Mouse (Mus musculus): ENCODE measurements around the gene Irgq. TPM values are rescaled to one million over a fixed set of nuclear protein-coding genes. Genes with fewer than 3 reads are reported as not detected.

Irgq gene
- polyA plus RNA-seq, 1 experiment from 2014 or later, result 7.5 TPM

- WGBS, result 66% methylated on average over 12 of the region's 12 CpGs
- H3K9me3 ChIP-seq (ENCODE audit: control insufficient read depth, low read length), result no peaks in the 10 kb centered on the region
- no peak overlapping the region for H3K4me3 ChIP-seq (ENCODE audit: low read depth, low read length)
- no peak overlapping the region for H3K27ac ChIP-seq (replicated peaks; ENCODE audit: low read depth, low read length)
- no peak for ATAC-seq (ENCODE audit: insufficient number of reproducible peaks, low FRiP score, low TSS enrichment, low read depth)
- H3K27me3 ChIP-seq (ENCODE audit: control insufficient read depth, insufficient read depth, low read length), result no peaks in the 10 kb centered on the region
- no peaks in the 10 kb centered on the region for H3K4me1 ChIP-seq (ENCODE audit: control insufficient read depth, insufficient read depth, low read length)
- no peak overlapping the region for H3K4me2 ChIP-seq (ENCODE audit: low read depth, severe bottlenecking)
- H3K36me3 ChIP-seq (ENCODE audit: control insufficient read depth, insufficient read depth, low read length), result peaks cover 16% of the 10 kb centered on the region
- no peak overlapping the region for H3K9ac ChIP-seq (ENCODE audit: low read length)
- no peak for DNase-seq (ENCODE audit: low spot score)
Observed at GRCm38 (mm10) chr7:24574224-24574796, 43.8 kb downstream of the Irgq start.

- Histone ChIP-seq H3K9ac (ENCODE audit: low read length) (no peak overlapping the region), H3K4me1 (ENCODE audit: control insufficient read depth, insufficient read depth, low read length) (no peaks in the 10 kb centered on the region), H3K36me3 (ENCODE audit: control insufficient read depth, insufficient read depth, low read length) (peaks cover 2% of the 10 kb centered on the region; the same call in 1 of the 2 replicates), H3K27ac (replicated peaks; ENCODE audit: low read depth, low read length) (no peak overlapping the region), H3K27me3 (ENCODE audit: control insufficient read depth, insufficient read depth, low read length) (no peaks in the 10 kb centered on the region), H3K4me3 (ENCODE audit: low read depth, low read length) (no peak overlapping the region), H3K9me3 (ENCODE audit: control insufficient read depth, low read length) (no peaks in the 10 kb centered on the region), H3K4me2 (ENCODE audit: low read depth, severe bottlenecking) (no peak overlapping the region)
- DNase-seq (ENCODE audit: low spot score), result no peak
- 93% methylated on average over 10 of the region's 10 CpGs for WGBS
- ATAC-seq (ENCODE audit: insufficient number of reproducible peaks, low FRiP score, low TSS enrichment, low read depth), result no peak
Observed at GRCm38 (mm10) chr7:24577811-24578210, 47.3 kb downstream of the Irgq start.

- no peak overlapping the region for H3K4me2 ChIP-seq (ENCODE audit: low read depth, severe bottlenecking)
- peaks cover 24% of the 10 kb centered on the region for H3K27me3 ChIP-seq (ENCODE audit: control insufficient read depth, insufficient read depth, low read length)
- no peaks in the 10 kb centered on the region for H3K36me3 ChIP-seq (ENCODE audit: control insufficient read depth, insufficient read depth, low read length)
- 89% methylated on average over 6 of the region's 6 CpGs for WGBS
- peaks cover 3% of the 10 kb centered on the region; the same call in 1 of the 2 replicates for H3K4me1 ChIP-seq (ENCODE audit: control insufficient read depth, insufficient read depth, low read length)
- H3K27ac ChIP-seq (replicated peaks; ENCODE audit: low read depth, low read length), result no peak overlapping the region
- H3K9ac ChIP-seq (ENCODE audit: low read length), result no peak overlapping the region
- ATAC-seq (ENCODE audit: insufficient number of reproducible peaks, low FRiP score, low TSS enrichment, low read depth) (no peak), DNase-seq (ENCODE audit: low spot score) (no peak)
- H3K9me3 ChIP-seq (ENCODE audit: control insufficient read depth, low read length), result no peaks in the 10 kb centered on the region
- H3K4me3 ChIP-seq (ENCODE audit: low read depth, low read length), result no peak overlapping the region
Observed at GRCm38 (mm10) chr7:24584876-24585275, 54.4 kb downstream of the Irgq start.

- H3K4me3 ChIP-seq (ENCODE audit: low read depth, low read length), result no peak overlapping the region
- ATAC-seq (ENCODE audit: insufficient number of reproducible peaks, low FRiP score, low TSS enrichment, low read depth) (peak; percentile 60), DNase-seq (ENCODE audit: low spot score) (no peak)
- peaks cover 24% of the 10 kb centered on the region for H3K27me3 ChIP-seq (ENCODE audit: control insufficient read depth, insufficient read depth, low read length)
- H3K27ac ChIP-seq (replicated peaks; ENCODE audit: low read depth, low read length), result no peak overlapping the region
- H3K4me2 ChIP-seq (ENCODE audit: low read depth, severe bottlenecking), result no peak overlapping the region
- H3K9me3 ChIP-seq (ENCODE audit: control insufficient read depth, low read length), result no peaks in the 10 kb centered on the region
- H3K36me3 ChIP-seq (ENCODE audit: control insufficient read depth, insufficient read depth, low read length), result no peaks in the 10 kb centered on the region
- peaks cover 3% of the 10 kb centered on the region; the same call in 1 of the 2 replicates for H3K4me1 ChIP-seq (ENCODE audit: control insufficient read depth, insufficient read depth, low read length)
- no peak overlapping the region for H3K9ac ChIP-seq (ENCODE audit: low read length)
- WGBS, result 43% methylated on average over 16 of the region's 16 CpGs
Observed at GRCm38 (mm10) chr7:24585995-24586394, 55.5 kb downstream of the Irgq start.

GRCm38 (mm10) chr7:24586828-24587227, 56.3 kb downstream of the Irgq start:
- DNase-seq (ENCODE audit: low spot score) (peak; percentile 33), ATAC-seq (ENCODE audit: insufficient number of reproducible peaks, low FRiP score, low TSS enrichment, low read depth) (peak; percentile 55; the same call in 1 of the 2 replicates)
- Histone ChIP-seq H3K4me2 (ENCODE audit: low read depth, severe bottlenecking) (peak overlapping the region; percentile 58), H3K4me1 (ENCODE audit: control insufficient read depth, insufficient read depth, low read length) (peaks cover 3% of the 10 kb centered on the region; the same call in 1 of the 2 replicates), H3K36me3 (ENCODE audit: control insufficient read depth, insufficient read depth, low read length) (no peaks in the 10 kb centered on the region), H3K9me3 (ENCODE audit: control insufficient read depth, low read length) (no peaks in the 10 kb centered on the region), H3K9ac (ENCODE audit: low read length) (no peak overlapping the region; the same call in 1 of the 2 replicates), H3K27me3 (ENCODE audit: control insufficient read depth, insufficient read depth, low read length) (peaks cover 24% of the 10 kb centered on the region), H3K4me3 (ENCODE audit: low read depth, low read length) (peak overlapping the region; percentile 40), H3K27ac (replicated peaks; ENCODE audit: low read depth, low read length) (no peak overlapping the region)
- WGBS, result 5% methylated on average over 8 of the region's 8 CpGs

- H3K4me3 ChIP-seq (ENCODE audit: low read depth, low read length), result peak within 1 kb of the TSS; percentile 40
- H3K36me3 ChIP-seq (ENCODE audit: control insufficient read depth, insufficient read depth, low read length), result no peaks in the 10 kb centered on the region
- peak within 1 kb of the TSS; percentile 58 for H3K4me2 ChIP-seq (ENCODE audit: low read depth, severe bottlenecking)
- no peaks in the 10 kb centered on the region for H3K9me3 ChIP-seq (ENCODE audit: control insufficient read depth, low read length)
- H3K27me3 ChIP-seq (ENCODE audit: control insufficient read depth, insufficient read depth, low read length), result peaks cover 24% of the 10 kb centered on the region
- ATAC-seq (ENCODE audit: insufficient number of reproducible peaks, low FRiP score, low TSS enrichment, low read depth) (peak; percentile 57), DNase-seq (ENCODE audit: low spot score) (peak; percentile 86)
- H3K27ac ChIP-seq (replicated peaks; ENCODE audit: low read depth, low read length), result no peak within 1 kb of the TSS
- WGBS, result 8% methylated on average over 30 of the region's 30 CpGs
- H3K4me1 ChIP-seq (ENCODE audit: control insufficient read depth, insufficient read depth, low read length), result peaks cover 3% of the 10 kb centered on the region; the same call in 1 of the 2 replicates
- peak within 1 kb of the TSS; percentile 79 for H3K9ac ChIP-seq (ENCODE audit: low read length)
Observed at GRCm38 (mm10) chr7:24587330-24588105, 57.0 kb downstream of the Irgq start, which contains the start of the genes Ethe1 and Zfp575. Gene Ethe1, plus strand, starts transcription at chr7:24587543. Gene Zfp575, minus strand, starts transcription at chr7:24587641.

Other genes with a start within 250 kb of the Irgq start
- 50.1 and 51.2 TPM in 2 replicates for gene Zfp61, start 229.5 kb upstream of the Irgq start, polyA plus RNA-seq (2014; fragmentation: Nextera tagmentation; extraction: Ambion mirVana)
- gene Zfp94, start 214.0 kb upstream of the Irgq start, polyA plus RNA-seq (2014; fragmentation: Nextera tagmentation; extraction: Ambion mirVana), result 13.2 and 14.2 TPM in 2 replicates
- gene Tescl, start 196.8 kb upstream of the Irgq start, polyA plus RNA-seq (2014; fragmentation: Nextera tagmentation; extraction: Ambion mirVana), result not detected in 2 replicates
- gene Lypd5, start 181.5 kb upstream of the Irgq start, polyA plus RNA-seq (2014; fragmentation: Nextera tagmentation; extraction: Ambion mirVana), result not detected in 2 replicates
- gene Kcnn4, start 160.4 kb upstream of the Irgq start, polyA plus RNA-seq (2014; fragmentation: Nextera tagmentation; extraction: Ambion mirVana), result 2.6 and 2.7 TPM in 2 replicates
- 20.2 and 22.1 TPM in 2 replicates for gene Smg9, start 131.1 kb upstream of the Irgq start, polyA plus RNA-seq (2014; fragmentation: Nextera tagmentation; extraction: Ambion mirVana)
- gene Irgc1, start 78.4 kb upstream of the Irgq start, polyA plus RNA-seq (2014; fragmentation: Nextera tagmentation; extraction: Ambion mirVana), result not detected in 2 replicates
- gene Plaur, start 68.2 kb upstream of the Irgq start, polyA plus RNA-seq (2014; fragmentation: Nextera tagmentation; extraction: Ambion mirVana), result 2.1 and 2.3 TPM in 2 replicates
- gene Cadm4, start 48.7 kb upstream of the Irgq start, polyA plus RNA-seq (2014; fragmentation: Nextera tagmentation; extraction: Ambion mirVana), result 1.9 and 2.2 TPM in 2 replicates
- 65.6 and 75.7 TPM in 2 replicates for gene Zfp428, start 23.7 kb upstream of the Irgq start, polyA plus RNA-seq (2014; fragmentation: Nextera tagmentation; extraction: Ambion mirVana)
- gene AC161166.1, start 18.2 kb upstream of the Irgq start, polyA plus RNA-seq (2014; fragmentation: Nextera tagmentation; extraction: Ambion mirVana), result 0.48 and 0.52 TPM in 2 replicates
- gene Pinlyp, start 15.4 kb downstream of the Irgq start, polyA plus RNA-seq (2014; fragmentation: Nextera tagmentation; extraction: Ambion mirVana), result 0.19 TPM in 1 of 2 replicates, not detected in the other
- gene Xrcc1, start 15.6 kb downstream of the Irgq start, polyA plus RNA-seq (2014; fragmentation: Nextera tagmentation; extraction: Ambion mirVana), result 141 and 148 TPM in 2 replicates
- 30.8 and 32.2 TPM in 2 replicates for gene Ethe1, start 56.9 kb downstream of the Irgq start, polyA plus RNA-seq (2014; fragmentation: Nextera tagmentation; extraction: Ambion mirVana)
- gene Zfp575, start 57.0 kb downstream of the Irgq start, polyA plus RNA-seq (2014; fragmentation: Nextera tagmentation; extraction: Ambion mirVana), result 2.1 and 2.3 TPM in 2 replicates
- 0.16 and 0.21 TPM in 2 replicates for gene Phldb3, start 80.1 kb downstream of the Irgq start, polyA plus RNA-seq (2014; fragmentation: Nextera tagmentation; extraction: Ambion mirVana)
- gene Lypd3, start 105.9 kb downstream of the Irgq start, polyA plus RNA-seq (2014; fragmentation: Nextera tagmentation; extraction: Ambion mirVana), result 1.7 and 2.8 TPM in 2 replicates
- gene Tex101, start 146.0 kb downstream of the Irgq start, polyA plus RNA-seq (2014; fragmentation: Nextera tagmentation; extraction: Ambion mirVana), result not detected in 2 replicates
- not detected in 2 replicates for gene BC049730, start 178.6 kb downstream of the Irgq start, polyA plus RNA-seq (2014; fragmentation: Nextera tagmentation; extraction: Ambion mirVana)
- not detected in 2 replicates for gene Gm4763, start 196.2 kb downstream of the Irgq start, polyA plus RNA-seq (2014; fragmentation: Nextera tagmentation; extraction: Ambion mirVana)
- not detected in 2 replicates for gene Cd177, start 229.6 kb downstream of the Irgq start, polyA plus RNA-seq (2014; fragmentation: Nextera tagmentation; extraction: Ambion mirVana)
- 0.24 TPM in 1 of 2 replicates, not detected in the other for gene Ceacam10, start 246.5 kb downstream of the Irgq start, polyA plus RNA-seq (2014; fragmentation: Nextera tagmentation; extraction: Ambion mirVana)

Data from limb, embryonic 11.5 days (tissue).